Mouse (Mus musculus): ENCODE measurements around the gene Dis3.

DNA sequence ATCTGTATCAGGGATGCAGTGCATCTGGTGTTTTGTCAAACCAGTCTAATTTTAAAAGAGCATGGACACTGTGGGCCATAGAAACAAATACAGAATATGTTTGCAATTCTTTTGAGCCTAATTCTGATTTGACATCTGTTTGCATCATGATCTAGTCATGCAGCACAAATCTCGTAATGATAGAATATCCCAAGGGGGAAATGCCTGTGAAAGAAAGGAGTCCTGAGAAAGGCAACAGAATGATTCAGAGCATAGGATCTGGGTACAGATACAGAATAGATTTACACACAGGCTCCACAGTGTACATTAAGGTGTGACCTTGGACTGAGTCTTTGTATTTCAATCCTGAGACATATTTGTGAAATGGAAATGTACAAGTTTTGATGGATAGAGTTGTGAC is 47.3 kb upstream of the Dis3 start:
- TF ChIP-seq CHD2 (IDR thresholded peaks at IDR 0.05; ENCODE audit: low read depth, low read length) = no peak
- TF ChIP-seq MAFK (IDR thresholded peaks at IDR 0.05; ENCODE audit: insufficient read depth, low read depth, low read length) = no peak
